Mouse (Mus musculus) forebrain, embryonic 10.5 days (tissue): ENCODE data around the gene Lmo7. TPM values are rescaled to one million over a fixed set of nuclear protein-coding genes. Genes with fewer than 3 reads are reported as not detected.

Experiments
- DNase-seq: peaks from one replicate; pipeline ENCODE4 v3.0.0-alpha.2; 2017; ENCODE audit warnings: low spot score; ENCODE audit errors: extremely low spot score
- H3K27ac ChIP-seq: fragments of 300-500 bp; sonication (generic); 2 replicates; pipeline ENCODE4 v1.5.1; 2016; ENCODE audit warnings: mild to moderate bottlenecking
- H3K27me3 ChIP-seq: fragments of 300-500 bp; sonication (generic); 2 replicates; pipeline ENCODE4 v1.6.1; 2016; ENCODE audit warnings: mild to moderate bottlenecking; ENCODE audit not compliant: poor library complexity, severe bottlenecking
- H3K36me3 ChIP-seq: fragments of 300-500 bp; sonication (generic); replicated peaks from 2 replicates; pipeline ENCODE4 v1.6.1; 2016; ENCODE audit warnings: mild to moderate bottlenecking, moderate library complexity
- H3K4me1 ChIP-seq: fragments of 300-500 bp; sonication (generic); 2 replicates; pipeline ENCODE4 v1.6.1; 2016
- H3K4me3 ChIP-seq: fragments of 300-500 bp; sonication (generic); 2 replicates; pipeline ENCODE4 v1.5.1; 2016; ENCODE audit warnings: mild to moderate bottlenecking, moderate library complexity
- H3K9me3 ChIP-seq: fragments of 300-500 bp; sonication (generic); 2 replicates; pipeline ENCODE4 v1.6.1; 2016; ENCODE audit warnings: mild to moderate bottlenecking, moderate library complexity
- WGBS: fragments of 180-500 bp; shearing (Covaris S2); methylation state at CpG from one replicate; pipeline ENCODE4 v1.1.7; 2016; 5-methylcytosine and 5-hydroxymethylcytosine counted together
- polyA plus RNA-seq: library from polyadenylated mRNA; unstranded; fragments of >200 nt; fragmentation: Nextera tagmentation; extraction: Ambion mirVana; gene quantifications from 2 replicates; pipeline ENCODE4 v1.2.1, GENCODE M21; 2016

The Lmo7 gene
- polyA plus RNA-seq, 1 experiment from 2014 or later, result 1.7 TPM

DNA sequence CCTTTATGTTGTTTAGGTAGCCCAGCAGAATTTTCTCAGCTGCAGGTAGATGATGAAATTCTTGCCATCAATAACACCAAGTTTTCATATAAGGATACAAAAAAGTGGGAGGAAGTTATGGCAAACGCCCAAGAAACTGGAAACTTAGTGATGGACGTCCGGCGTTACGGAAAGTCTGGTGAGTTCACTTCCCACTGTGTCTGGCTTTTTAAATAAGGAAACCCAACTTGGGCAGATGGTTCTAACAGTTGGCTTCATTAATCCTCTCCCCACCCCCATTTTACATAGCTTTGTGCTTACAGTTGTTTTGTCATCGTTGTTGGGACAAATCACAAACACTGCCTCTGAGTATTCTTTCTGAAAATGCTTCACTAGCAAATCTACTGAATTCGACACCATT, 182.2 kb downstream of the Lmo7 start:
- DNase-seq, result no peak
- H3K36me3 ChIP-seq, result no peaks in the 10 kb centered on the region
- H3K9me3 ChIP-seq, result no peaks in the 10 kb centered on the region
- no peak overlapping the region for H3K4me3 ChIP-seq
- no peak overlapping the region for H3K27ac ChIP-seq
- WGBS, result 96% methylated on average over 7 of the region's 7 CpGs
- no peaks in the 10 kb centered on the region for H3K27me3 ChIP-seq
- H3K4me1 ChIP-seq, result no peaks in the 10 kb centered on the region

DNA sequence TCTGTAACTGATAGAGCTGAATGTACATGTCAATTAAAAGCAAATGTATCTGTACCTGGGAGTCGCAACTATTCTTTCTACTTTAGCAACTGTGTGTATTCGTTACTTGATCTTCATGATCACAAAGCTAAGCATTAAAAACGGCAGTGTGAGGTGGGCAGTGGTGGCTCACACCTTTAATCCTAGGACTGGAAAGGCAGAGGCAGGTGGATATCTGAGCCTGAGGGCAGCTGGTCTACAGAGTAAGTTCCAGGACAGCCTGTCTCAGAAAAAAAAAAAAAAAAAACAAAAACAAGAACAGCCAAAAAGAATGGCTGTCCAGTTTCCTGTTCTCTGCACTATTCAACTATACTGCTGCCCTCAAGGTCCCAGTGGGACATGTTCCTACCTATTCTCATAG, 182.6 kb downstream of the Lmo7 start:
- Histone ChIP-seq H3K27me3 (no peaks in the 10 kb centered on the region), H3K27ac (no peak overlapping the region), H3K36me3 (no peaks in the 10 kb centered on the region), H3K4me3 (no peak overlapping the region), H3K4me1 (no peaks in the 10 kb centered on the region), H3K9me3 (no peaks in the 10 kb centered on the region)
- no peak for DNase-seq
- WGBS, result 92% methylated on average over 3 of the region's 3 CpGs

DNA sequence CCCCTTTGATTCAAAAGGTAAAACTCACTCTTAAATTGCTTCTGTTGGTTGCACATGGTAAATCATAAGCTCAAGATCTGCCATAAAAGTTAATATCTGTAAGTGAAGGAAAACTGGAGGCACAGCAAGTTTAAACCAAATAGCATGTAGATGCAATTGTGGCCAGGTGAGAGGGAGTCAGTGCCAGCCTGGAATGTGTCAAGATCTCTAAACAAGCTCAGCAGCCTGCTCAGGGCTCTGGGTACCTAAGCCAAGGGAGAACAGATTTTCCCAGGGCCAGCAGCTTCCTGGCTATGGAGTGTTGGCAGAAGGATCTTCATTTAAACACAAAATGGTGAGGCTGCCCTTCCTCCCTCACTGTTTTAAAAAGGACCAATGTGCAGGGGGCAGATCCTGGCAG, 184.6 kb downstream of the Lmo7 start:
- Histone ChIP-seq H3K4me1 (no peaks in the 10 kb centered on the region), H3K27me3 (no peaks in the 10 kb centered on the region), H3K36me3 (no peaks in the 10 kb centered on the region), H3K27ac (no peak overlapping the region), H3K4me3 (no peak overlapping the region), H3K9me3 (no peaks in the 10 kb centered on the region)
- no peak for DNase-seq

DNA sequence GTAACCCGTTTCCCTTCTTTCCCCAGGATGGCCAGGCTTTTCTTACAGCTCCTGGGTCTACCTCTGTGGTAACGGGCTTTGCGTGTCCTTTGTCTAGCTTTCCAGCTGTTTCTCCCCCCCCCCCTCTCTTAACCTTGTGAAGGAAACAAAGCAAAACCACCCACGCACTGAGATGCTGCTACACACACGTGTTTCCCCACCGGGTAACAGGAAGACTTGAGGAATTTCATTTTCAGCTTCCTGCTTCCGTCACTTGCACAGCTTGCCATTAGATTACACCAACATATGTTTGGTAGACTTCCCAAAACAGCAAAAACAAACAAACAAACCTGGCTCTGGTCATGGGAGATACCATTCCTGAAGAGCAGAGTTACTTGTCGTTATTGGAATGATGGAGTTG, 186.1 kb downstream of the Lmo7 start:
- WGBS, result 77% methylated on average over 8 of the region's 8 CpGs
- H3K9me3 ChIP-seq, result no peaks in the 10 kb centered on the region

DNA sequence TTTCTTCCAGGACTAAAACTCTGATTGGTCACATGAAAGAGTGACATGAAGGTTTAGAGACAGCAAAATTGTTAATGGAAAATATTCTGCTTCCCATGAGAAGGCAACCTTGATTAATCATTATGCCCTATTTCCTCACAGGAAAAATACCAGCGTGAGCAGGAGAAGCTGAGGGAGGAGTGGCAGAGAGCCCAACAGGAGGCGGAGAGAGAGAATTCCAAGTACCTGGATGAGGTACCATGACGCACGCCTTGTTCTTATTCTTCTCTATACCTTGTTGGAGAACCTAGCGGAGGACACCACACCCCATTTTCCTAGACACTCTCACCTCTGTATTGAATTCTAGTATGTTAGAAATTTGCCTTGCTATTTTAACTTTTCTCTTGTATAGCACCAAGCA, 188.7 kb downstream of the Lmo7 start:
- no peak overlapping the region for H3K4me3 ChIP-seq
- no peaks in the 10 kb centered on the region for H3K4me1 ChIP-seq
- no peak for DNase-seq
- no peak overlapping the region for H3K27ac ChIP-seq
- WGBS, result 95% methylated on average over 5 of the region's 5 CpGs
- H3K27me3 ChIP-seq, result no peaks in the 10 kb centered on the region
- H3K36me3 ChIP-seq, result no peaks in the 10 kb centered on the region
- no peaks in the 10 kb centered on the region for H3K9me3 ChIP-seq

More for the DNA sequence above, 186.1 kb downstream of the Lmo7 start:
- no peak for DNase-seq
- Histone ChIP-seq H3K36me3 (no peaks in the 10 kb centered on the region), H3K27me3 (no peaks in the 10 kb centered on the region), H3K27ac (no peak overlapping the region), H3K4me1 (no peaks in the 10 kb centered on the region), H3K4me3 (no peak overlapping the region)

DNA sequence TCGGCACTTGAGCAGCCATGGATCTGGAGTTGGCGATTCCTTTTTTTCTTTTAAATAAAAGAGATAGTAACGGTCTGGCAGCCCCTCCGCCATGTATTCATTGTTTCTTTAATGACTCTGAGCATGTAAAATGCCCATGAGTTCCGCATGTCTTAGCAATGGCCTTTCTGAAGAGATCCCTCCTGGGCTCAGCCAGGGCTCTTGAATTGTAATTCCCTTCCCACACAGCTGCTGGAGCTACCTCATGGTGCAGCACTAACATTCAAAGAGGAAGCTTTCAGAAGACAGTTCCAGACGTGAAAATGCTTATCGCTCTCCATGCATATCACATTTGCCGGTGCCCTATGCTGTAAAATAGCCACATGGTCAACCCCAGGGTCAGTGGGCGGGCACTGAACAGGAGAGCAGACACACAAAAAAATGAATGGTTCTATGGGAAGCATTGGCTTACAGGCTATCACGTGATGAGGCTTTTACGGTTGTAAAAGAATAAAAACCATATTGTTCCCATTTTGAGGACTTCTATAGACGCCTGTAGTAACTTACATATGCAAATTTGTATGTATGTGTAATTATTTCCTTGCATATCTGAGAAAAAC, 198.0 kb downstream of the Lmo7 start:
- DNase-seq, result no peak
- 78% methylated on average over 12 of the region's 12 CpGs for WGBS
- Histone ChIP-seq H3K36me3 (no peaks in the 10 kb centered on the region), H3K27me3 (no peaks in the 10 kb centered on the region), H3K9me3 (no peaks in the 10 kb centered on the region), H3K27ac (no peak overlapping the region), H3K4me3 (no peak overlapping the region), H3K4me1 (peaks cover 4% of the 10 kb centered on the region; the same call in 1 of the 2 replicates)

DNA sequence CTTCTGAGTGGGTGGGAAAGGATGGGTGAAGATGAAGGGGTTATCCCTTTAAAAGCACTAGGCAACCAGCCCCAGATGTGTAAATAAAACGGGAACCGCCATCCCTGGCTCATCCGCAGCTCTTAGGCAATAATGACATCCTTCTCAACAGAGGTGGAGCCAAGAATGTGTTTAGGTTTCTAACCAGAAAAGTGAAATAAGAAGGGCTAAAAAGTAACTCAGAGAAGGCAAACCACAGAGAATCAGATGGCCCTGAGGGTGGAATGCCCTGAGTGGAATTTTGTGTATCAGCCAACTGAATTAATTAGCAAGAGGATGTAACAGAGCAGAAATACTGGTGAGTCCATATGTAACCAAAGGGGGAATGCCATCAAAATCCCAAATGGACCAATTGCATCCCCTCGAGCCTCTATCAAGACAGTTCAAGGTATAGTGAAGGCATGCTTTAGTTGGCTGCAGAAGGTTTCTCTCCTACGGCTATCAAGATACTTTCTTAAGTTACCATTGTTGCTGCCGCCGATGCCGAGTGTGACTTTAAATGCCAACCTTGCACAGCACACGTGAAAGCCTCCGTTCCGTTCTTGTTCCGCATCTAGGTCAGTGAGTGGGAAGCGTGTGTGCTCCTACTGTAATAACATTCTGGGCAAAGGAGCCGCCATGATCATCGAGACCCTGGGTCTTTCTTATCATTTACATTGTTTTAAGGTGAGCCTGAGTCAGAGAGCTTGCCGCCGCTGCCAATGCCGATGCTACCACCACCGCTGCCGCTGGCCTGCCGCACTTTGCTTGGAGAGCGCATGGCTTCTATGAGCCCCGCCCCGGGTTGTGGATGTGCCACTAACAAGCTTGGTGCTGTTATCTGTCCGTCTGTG, 201.1 kb downstream of the Lmo7 start:
- Histone ChIP-seq H3K36me3 (no peaks in the 10 kb centered on the region), H3K4me1 (peaks cover 4% of the 10 kb centered on the region; the same call in 1 of the 2 replicates), H3K4me3 (no peak overlapping the region), H3K9me3 (no peaks in the 10 kb centered on the region), H3K27ac (no peak overlapping the region), H3K27me3 (no peaks in the 10 kb centered on the region)
- WGBS, result 94% methylated on average over 25 of the region's 25 CpGs
- no peak for DNase-seq

DNA sequence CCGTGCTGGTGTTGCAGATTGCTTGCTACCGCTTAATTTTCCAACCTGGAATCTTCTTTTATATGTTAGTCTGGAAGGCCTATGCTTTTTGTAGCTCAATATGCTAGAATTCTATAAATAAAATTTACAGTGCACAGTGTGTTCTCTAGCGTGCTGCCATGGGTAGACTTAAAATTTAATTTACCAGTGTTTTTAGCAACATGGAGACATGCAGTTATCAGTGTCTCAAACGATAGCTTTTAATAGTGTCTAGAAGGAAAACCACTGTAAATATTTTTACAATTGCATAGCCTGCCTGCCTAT, 201.6 kb downstream of the Lmo7 start:
- Histone ChIP-seq H3K4me3 (no peak overlapping the region), H3K36me3 (no peaks in the 10 kb centered on the region), H3K4me1 (peaks cover 4% of the 10 kb centered on the region; the same call in 1 of the 2 replicates), H3K9me3 (no peaks in the 10 kb centered on the region), H3K27ac (no peak overlapping the region), H3K27me3 (no peaks in the 10 kb centered on the region)
- WGBS, result 97% methylated on average over 4 of the region's 4 CpGs
- no peak for DNase-seq

DNA sequence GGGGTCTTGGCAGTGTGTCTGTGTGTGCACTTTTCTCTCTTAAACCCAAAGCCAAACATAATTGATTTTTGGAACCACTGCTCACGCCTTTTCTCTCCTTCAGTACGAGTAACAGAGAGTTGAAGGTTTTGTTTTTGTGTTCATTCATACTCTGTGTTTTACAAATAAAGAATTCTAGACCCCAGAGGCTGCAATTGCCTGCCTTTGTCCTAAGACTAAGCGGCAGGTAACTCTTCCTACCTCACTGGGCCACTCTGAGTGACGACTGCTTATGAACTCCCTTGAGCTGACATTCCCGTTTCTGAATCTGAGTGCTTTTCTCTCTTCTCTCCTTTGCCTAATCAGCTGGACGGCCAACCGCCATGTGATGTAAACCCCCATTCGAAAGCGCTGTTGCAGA, 203.8 kb downstream of the Lmo7 start:
- H3K36me3 ChIP-seq, result no peaks in the 10 kb centered on the region
- no peaks in the 10 kb centered on the region for H3K9me3 ChIP-seq
- H3K4me1 ChIP-seq, result no peaks in the 10 kb centered on the region
- DNase-seq, result no peak
- no peak overlapping the region for H3K27ac ChIP-seq
- WGBS, result 79% methylated on average over 9 of the region's 9 CpGs
- H3K27me3 ChIP-seq, result no peaks in the 10 kb centered on the region
- H3K4me3 ChIP-seq, result no peak overlapping the region

DNA sequence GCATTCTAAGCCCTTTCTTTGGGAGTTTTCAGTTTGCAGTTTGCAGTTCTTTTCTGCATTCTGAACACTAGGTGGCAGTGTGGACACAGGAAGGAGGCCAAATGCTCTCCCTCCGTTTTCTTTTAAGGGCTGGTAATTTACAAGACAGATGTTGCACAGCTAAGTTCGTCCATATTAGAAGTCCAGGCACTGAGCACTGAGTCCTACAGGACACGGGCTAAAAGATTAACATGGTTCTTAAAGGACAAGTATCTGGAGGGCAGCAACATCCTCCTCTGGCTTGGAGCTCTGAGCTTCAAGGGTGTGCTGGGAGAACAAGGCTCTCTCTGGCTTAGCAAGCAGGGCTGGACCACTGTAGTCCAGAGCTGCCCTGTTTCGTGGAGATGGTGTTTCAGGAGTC, 213.2 kb downstream of the Lmo7 start:
- Histone ChIP-seq H3K36me3 (no peaks in the 10 kb centered on the region), H3K9me3 (no peaks in the 10 kb centered on the region), H3K27me3 (0 out of 2 replicates have a peak, but pooled peaks cover 7% of the 10 kb centered on the region), H3K4me1 (0 out of 2 replicates have a peak, but pooled peaks cover 3% of the 10 kb centered on the region), H3K4me3 (peak overlapping the region; percentile 29; the same call in 1 of the 2 replicates), H3K27ac (0 out of 2 replicates have a peak overlapping the region, but pooled peaks have one; percentile 62)
- peak; percentile 62 for DNase-seq
- WGBS, result 9% methylated on average over 4 of the region's 4 CpGs

DNA sequence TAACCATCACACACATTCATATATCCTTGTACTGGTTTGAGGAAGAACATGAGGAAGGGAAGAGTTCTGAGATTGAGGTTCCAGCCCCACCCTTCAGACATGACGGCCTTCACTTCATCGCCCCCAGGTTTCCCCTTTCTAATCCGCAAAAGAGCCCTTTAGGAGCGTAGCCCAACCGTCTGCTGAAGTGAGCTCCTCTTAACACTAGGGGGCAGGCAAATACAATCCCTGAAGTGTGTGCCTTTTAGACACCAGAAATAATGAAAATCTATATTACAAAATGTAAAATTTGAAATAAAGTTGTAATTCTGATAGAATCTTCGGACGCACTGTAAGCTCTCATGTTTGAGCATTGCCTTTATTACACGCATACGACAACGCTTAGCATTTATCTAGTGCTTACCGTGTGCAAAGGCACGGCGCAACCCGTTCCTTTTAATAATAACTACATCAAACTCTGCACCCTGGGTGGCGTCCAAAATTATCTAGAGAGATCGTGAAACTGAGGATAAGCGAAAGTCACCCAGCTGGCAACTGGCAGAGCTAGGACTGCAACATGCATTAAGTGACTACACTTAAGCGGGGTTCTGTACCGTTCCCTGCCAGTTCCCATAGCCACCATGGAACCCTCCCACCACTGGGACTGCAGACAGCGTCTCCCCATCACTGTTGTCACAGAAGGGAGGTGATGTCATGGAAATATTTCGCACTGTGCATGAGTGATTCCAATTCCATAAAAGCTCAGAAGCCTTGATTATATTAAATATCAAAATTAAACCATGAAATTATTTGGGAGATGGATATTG, 217.2 kb downstream of the Lmo7 start:
- peak; percentile 24 for DNase-seq

DNA sequence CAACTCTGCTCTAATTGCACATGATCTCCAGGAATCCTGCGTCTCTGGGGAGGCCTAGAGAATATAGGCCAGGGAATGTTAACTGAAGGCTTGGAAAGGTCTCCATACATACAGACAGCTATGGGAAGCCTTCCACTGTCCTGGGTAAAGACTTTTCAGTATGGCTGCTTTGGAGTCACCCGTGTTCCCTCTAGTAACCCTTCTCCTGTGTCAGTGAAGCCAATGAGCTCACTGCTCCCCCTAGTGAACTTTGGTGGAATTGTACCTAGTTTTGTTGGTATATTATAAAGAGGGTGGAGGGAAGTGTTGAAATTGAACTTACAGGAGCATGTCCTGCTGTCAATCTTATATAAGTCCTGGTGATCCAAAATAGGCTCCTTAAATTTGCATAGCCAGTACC, 219.4 kb downstream of the Lmo7 start:
- H3K4me1 ChIP-seq, result no peaks in the 10 kb centered on the region
- no peak overlapping the region for H3K27ac ChIP-seq
- WGBS, result 59% methylated on average over 2 of the region's 2 CpGs
- no peaks in the 10 kb centered on the region for H3K9me3 ChIP-seq
- no peak overlapping the region for H3K4me3 ChIP-seq
- DNase-seq, result peak; percentile 26
- no peaks in the 10 kb centered on the region for H3K36me3 ChIP-seq
- H3K27me3 ChIP-seq, result 0 out of 2 replicates have a peak, but pooled peaks cover 2% of the 10 kb centered on the region

More for the DNA sequence above, 217.2 kb downstream of the Lmo7 start:
- Histone ChIP-seq H3K9me3 (no peaks in the 10 kb centered on the region), H3K36me3 (no peaks in the 10 kb centered on the region), H3K27me3 (0 out of 2 replicates have a peak, but pooled peaks cover 7% of the 10 kb centered on the region), H3K4me1 (0 out of 2 replicates have a peak, but pooled peaks cover 3% of the 10 kb centered on the region), H3K4me3 (no peak overlapping the region), H3K27ac (no peak overlapping the region)
- 63% methylated on average over 21 of the region's 21 CpGs for WGBS

DNA sequence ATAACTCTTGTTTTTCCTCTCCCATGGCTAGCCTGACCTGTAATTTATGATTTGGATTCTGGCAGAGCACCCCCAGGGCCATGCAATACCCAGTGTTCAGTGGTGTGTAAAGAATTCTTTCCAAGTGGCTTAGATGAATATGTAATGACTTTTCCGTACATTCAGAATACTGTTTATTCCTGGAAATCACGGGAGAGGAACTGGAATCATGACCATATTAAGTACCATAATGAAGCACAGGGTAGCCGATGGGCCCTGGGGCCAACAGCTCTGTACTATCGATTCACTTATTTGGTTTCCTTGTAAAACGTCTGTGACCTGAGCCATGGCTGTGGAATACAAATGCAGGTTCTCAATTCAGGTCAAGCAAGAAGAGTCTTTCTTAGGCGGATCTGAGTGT, 221.3 kb downstream of the Lmo7 start:
- Histone ChIP-seq H3K9me3 (no peaks in the 10 kb centered on the region), H3K27me3 (no peaks in the 10 kb centered on the region), H3K36me3 (no peaks in the 10 kb centered on the region), H3K4me1 (no peaks in the 10 kb centered on the region), H3K4me3 (no peak overlapping the region), H3K27ac (no peak overlapping the region)
- no peak for DNase-seq
- WGBS, result 89% methylated on average over 6 of the region's 6 CpGs
